Mouse (Mus musculus): ENCODE results near the gene Sh3bgr.

Sh3bgr gene

GRCm38 (mm10) chr16:96276596-96276995 is 76.3 kb downstream of the Sh3bgr start:
- in situ Hi-C loops (cut with MboI; ENCODE audit: unreplicated experiment in 2 of 2): no loop called here
